Mouse (Mus musculus) adrenal gland, adult 18-20 months (tissue): ENCODE measurements around the gene Htra1. TPM values are rescaled to one million over a fixed set of nuclear protein-coding genes. Genes with fewer than 3 reads are reported as not detected.

ENCODE experiments used
- DNase-seq, 2 experiments: peaks; one replicate each; pipeline ENCODE4 v3.0.0; 2021 to 2022; ENCODE audit warnings: low spot score in 2 of 2
- total RNA-seq, 2 experiments: library from RNA; stranded (reverse); gene quantifications; 1 replicate in 1 of 2; 2 replicates in 1 of 2; pipeline ENCODE4 v1.2.3; 2021

The Htra1 gene
- total RNA-seq, 2 experiments from 2014 or later = 31.8 to 79.5 TPM

GRCm38 (mm10) chr7:130932921-130933320 is 3.0 kb upstream of the Htra1 start:
- DNase-seq = no peak

DNA sequence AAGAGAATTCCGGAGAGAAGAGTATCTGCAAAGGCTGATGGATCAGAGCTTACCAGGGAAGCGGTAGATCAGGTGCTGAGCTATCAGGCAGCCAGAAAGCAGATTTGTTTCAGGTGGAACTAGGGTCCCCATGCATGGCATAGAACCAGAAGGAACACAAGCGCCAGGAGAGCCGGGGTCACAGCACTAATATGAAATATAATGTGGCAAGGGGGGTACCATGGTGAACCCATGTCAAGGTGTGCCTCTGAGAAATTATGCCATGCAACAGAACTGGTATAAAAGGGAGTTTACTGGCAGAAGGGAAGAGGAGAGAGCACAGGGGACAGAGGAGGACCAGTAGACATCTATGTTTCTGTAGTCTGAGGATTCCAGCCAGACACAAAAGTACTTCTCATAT is 1.3 kb upstream of the Htra1 start:
- DNase-seq = no peak

DNA sequence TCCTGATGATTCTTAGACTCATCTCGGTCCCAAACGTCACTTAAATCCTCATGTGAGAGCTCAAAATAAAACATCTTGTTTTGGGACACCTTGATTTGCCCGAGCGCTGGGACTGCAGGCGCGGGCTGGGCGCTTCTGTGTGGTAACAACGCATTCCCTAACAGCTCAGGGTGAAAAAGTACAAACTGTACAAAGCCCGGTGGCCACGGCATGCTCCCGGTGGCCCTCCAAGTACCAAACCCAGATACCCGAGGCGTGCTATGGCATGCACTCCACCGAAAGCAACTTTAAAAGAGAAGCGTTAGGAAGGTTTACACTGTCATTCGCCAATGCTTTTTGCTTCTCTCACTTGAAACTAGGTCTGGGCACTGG is 504 bp upstream of the Htra1 start:
- DNase-seq = no peak

- DNase-seq = peak; percentile 40 to 43
Observed at GRCm38 (mm10) chr7:130936472-130936951, 601 bp downstream of the Htra1 start.

GRCm38 (mm10) chr7:130937266-130937841 is 1.4 kb downstream of the Htra1 start:
- no peak for DNase-seq

- DNase-seq = no peak
Observed at GRCm38 (mm10) chr7:130938005-130938404, 2.1 kb downstream of the Htra1 start.

GRCm38 (mm10) chr7:130938896-130939295 is 3.0 kb downstream of the Htra1 start:
- DNase-seq = no peak

DNA sequence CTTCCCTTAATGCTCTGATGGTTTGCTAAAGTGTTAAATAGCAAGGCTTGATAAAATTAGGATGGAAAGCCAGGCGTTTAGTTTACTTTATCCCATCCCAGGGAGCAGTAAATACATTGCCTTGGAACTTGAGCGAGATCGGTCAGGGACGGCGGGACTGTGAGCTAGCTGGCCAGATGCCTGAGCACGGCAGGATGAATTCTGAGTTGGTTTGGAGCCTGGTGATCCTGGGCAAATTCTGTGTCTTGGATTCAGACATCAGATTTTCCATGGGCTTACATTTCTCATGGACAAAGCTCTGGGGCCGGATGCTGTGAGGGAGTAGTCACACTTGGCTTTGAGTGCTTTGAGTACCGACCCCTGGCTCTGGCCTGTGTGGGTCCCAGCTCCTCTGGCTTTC is 4.8 kb downstream of the Htra1 start:
- no peak for DNase-seq

GRCm38 (mm10) chr7:130943280-130943895 is 7.5 kb downstream of the Htra1 start:
- no peak for DNase-seq

GRCm38 (mm10) chr7:130944766-130945475 is 9.0 kb downstream of the Htra1 start:
- DNase-seq = peak in 1 of 2 experiments; percentile 12

DNA sequence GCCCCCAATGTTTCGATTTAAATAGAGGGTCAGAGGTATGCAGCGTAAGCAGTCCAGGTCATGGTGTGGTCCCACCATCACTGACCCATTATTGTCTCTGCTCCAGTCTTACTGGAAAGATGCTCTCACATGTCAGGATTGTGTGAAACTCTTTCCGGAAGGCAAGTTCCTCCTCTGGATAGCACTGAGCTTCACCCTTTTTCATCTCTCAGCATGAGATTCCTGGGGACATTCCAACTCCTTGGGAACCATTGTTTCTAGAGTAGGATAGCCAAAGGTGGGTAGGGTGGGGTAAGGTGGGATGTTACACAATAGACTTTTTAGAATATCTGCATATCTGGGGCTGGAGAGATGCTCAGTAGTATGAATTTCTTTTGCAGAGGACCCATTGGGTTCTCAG is 9.8 kb downstream of the Htra1 start:
- DNase-seq = no peak

DNA sequence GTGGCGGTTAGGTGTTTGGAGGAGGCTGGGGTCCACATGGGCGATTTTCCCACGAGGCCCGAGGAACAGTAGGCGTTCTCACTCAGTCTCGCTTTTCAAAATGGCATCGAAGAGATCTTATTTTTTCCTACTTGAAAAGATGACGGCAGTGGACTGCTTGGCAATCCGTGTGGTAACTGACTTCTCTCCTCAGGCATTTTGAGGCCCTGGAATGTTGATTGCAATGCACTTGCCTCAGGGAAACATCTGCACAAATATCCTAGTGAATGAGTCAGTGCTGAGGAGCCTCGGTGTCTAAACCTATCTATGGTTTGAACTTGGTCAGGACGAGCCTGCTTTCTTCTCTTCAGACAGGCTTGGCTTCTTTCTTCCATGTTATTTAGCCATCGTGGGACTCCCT is 10.4 kb downstream of the Htra1 start:
- no peak for DNase-seq

DNA sequence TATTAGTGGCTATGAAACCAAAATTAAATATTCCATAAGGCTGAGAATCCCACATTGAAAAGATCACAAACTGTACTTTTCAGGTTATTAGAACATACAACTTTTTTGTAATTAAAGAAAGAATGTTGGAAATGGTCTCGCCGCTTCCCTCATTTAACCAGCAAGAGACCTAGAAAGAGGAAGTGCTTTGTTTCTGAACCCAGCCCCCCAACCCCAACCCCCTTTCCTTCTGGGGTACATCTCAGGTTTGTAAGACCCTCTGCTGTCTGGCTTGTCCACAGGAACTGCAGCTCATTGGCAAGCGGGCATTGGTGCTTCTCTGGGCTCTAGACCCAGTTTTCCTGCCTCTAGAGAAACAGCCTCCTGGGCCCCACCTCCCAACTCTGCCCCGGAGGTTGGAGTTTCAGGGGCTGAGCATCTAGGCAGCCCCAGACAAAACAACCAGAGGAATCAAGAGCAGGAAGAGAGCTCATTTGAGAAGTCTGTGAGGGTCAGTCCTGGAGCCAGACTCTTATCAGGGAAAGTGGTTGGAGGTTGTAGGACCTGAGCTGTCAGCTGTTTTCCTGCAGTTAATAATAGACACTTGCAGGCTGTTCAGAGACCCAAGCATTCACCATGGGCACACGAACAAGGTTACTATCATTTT is 12.8 kb downstream of the Htra1 start:
- DNase-seq = no peak

- DNase-seq = no peak
Observed at GRCm38 (mm10) chr7:130949331-130949751, 13.4 kb downstream of the Htra1 start.

DNA sequence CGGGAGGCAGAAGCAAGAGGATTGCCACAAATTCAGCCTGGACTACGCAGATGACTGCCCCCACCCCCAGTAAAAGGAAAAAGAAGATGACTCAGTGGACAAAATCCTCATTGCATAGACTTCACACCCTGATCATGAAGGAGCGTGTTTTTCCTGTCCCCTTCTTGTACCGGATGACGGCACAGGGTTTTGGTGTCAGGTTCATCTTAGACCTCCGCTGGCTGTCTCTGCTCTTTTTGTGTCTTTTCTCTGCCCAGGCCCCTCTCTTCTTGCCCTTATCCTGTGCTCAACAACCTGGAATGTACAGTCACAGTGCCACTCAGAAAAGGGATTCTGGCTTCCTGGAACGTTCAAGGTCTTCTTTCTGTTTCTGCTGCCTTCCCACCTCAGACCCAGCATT is 14.6 kb downstream of the Htra1 start:
- no peak for DNase-seq

- DNase-seq = no peak
Observed at GRCm38 (mm10) chr7:130951004-130951403, 15.1 kb downstream of the Htra1 start.

DNA sequence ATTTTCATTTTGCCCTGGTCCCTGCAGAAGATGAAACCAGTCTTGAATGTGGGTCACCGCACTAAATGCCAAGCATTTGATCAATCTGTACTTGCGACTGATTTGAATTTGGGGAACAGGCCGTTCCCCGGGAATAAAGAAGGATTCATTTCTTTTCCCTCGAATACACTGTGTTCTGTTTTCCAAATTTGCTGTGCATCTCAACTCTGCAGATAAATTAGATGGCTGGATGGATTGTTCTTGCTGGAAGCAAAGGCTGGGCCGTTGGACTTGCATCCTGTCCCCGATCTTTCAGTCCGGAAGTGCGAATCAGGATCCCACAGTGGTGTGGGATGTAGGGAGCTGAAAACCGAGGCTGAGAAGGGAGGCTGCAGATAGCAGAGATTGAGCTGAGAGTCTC is 17.5 kb downstream of the Htra1 start:
- no peak for DNase-seq

DNA sequence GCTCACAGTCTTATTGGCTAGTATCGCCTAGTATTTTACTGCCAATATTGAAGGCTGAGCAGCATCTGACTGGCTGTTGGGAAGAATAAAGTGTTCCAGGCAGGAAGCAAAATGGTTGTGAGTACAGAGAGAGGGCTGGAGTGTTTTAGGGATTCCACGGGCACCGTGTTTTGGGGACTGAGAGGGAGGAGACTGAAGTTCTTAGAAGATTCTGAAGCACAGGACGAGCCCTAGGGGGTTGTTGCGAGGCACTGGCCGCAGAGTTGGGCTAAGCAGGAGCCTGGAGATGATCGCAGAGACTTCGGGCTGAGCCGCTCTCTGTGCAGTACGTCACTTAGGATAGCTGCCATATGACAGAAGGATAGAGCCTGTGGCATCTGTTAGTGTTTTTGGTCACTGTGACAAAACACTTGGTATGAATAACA is 18.3 kb downstream of the Htra1 start:
- no peak for DNase-seq

DNA sequence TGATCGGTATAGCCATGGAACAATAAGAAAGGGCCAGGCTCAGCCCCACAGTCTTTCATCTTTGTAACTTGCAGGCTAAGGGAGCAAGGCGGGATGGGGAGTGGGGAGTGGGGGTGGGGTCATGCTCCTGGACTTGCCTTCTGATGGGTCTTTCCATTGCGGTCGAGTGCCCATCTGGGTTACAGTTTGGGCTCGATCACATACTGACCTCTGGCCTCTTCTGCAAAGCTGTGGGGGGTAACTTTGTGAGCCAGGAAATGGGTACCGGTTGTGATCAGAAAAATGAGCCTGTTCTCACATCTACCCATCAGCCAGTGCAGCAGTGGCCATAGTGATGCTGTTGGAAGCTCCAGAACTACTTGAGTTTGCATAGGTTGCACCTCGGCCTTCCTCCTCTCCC is 22.6 kb downstream of the Htra1 start:
- no peak for DNase-seq

DNA sequence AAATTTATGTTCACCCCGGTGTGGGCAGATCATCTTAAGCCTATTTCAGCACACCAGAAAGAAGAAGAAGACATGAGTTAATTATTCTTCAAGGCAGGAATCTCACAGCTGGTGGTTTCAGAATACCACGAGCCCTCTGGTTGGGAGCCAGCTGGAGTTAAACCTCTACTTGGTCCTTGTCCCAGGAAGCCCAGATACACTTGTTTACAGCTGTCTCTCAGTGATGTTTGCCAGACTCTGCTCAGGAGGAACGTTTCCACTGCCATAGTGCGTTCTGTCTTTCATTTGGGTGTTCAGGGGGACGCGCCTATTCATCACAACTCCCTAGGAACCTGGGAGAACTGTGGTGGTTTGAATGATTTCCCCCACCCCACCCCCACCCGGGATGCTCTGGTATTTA is 24.0 kb downstream of the Htra1 start:
- DNase-seq = no peak

- DNase-seq = no peak
Observed at GRCm38 (mm10) chr7:130961429-130961828, 25.5 kb downstream of the Htra1 start.

DNA sequence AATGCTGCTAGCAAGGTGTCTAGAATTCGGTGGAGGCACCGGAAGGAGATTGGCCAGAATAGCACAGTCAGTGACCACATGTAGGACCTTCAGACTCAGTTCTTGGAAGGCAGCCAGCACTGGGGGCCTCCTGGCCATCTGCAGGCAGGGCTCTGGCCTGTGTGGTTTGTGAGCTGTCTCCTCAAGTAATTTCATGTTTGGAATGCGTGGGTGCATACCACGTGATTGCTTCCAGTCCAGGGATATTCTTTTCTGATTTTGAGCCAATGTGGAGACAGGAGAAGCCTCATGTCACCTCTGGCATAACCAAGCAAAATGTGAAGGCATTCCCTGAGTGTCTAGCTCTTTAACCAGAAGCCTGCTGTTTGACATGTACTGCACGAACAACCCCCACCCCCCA is 28.8 kb downstream of the Htra1 start:
- peak; percentile 45 to 61 for DNase-seq
